Mouse (Mus musculus): ENCODE data around the gene Rubcn. TPM values are rescaled to one million over a fixed set of nuclear protein-coding genes. Genes with fewer than 3 reads are reported as not detected.
A peak's percentile ranks its signal among the peaks of the same experiment; 100 is the strongest.

Gene Rubcn
- polyA plus RNA-seq, 1 experiment from 2014 or later = 12.0 TPM

DNA sequence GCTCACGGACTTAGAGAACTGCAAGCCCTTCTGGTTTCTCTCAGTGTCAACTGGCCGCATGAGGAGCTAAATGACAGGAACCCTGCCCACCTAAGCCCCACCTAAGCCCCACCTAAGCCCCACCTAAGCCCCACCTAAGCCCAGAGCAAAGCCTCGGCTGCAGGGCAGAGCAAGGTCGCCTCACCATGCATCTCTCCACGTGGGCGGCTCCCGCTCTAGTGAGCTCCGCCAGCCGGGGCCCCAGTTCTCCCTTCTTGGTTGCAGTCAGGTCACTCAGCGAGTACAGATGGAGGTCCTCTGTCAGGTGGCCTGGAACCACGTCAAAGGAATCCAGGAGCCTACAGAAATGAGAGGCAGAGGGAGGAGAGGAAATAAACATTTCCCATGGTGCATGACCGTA lies 52.2 kb downstream of the Rubcn start:
- TF ChIP-seq CTCF (IDR thresholded peaks at IDR 0.05; ENCODE audit: low read depth) = no peak
- Histone ChIP-seq H3K9me3 (replicated peaks; ENCODE audit: low read length) (no peaks in the 10 kb centered on the region), H3K36me3 (ENCODE audit: insufficient read depth, low read length) (peaks cover 37% of the 10 kb centered on the region), H3K9ac (ENCODE audit: low read depth, low read length) (no peak overlapping the region), H3K27me3 (ENCODE audit: insufficient read depth, low read length) (no peaks in the 10 kb centered on the region), H3K4me1 (replicated peaks; ENCODE audit: insufficient read depth, low read length) (no peaks in the 10 kb centered on the region), H3K4me2 (ENCODE audit: low read length) (no peak overlapping the region), H3K27ac (no peak overlapping the region), H3K4me3 (replicated peaks; ENCODE audit: low read depth, low read length) (no peak overlapping the region)
- ATAC-seq (replicated peaks; ENCODE audit: low FRiP score, low read depth) (no peak; the same call in 1 of the 2 replicates), DNase-seq (ENCODE audit: low spot score) (no peak)
- 40% methylated on average over 12 of the region's 12 CpGs for WGBS

DNA sequence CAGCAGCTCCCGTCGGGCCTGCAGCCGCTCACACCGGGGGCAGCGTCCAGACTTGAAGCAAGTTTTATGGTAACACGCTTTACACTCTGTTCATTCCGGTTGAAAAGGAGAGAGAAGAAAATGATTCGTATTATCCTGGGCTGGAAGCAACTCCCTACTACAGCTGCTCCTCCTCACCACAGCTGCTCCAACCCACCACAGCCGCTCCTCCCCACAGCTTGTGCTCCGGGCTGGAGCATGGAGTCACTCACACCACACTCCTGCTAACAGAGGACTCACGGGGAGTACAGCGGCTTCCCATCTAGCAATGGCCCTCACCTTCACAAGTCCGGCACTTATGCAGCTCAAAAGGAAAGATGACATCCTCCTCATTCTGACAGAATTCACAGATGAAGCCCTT lies 53.5 kb downstream of the Rubcn start:
- DNase-seq (ENCODE audit: low spot score) = no peak
- no peaks in the 10 kb centered on the region for H3K9me3 ChIP-seq (replicated peaks; ENCODE audit: low read length)
- TF ChIP-seq CTCF (IDR thresholded peaks at IDR 0.05; ENCODE audit: low read depth) = no peak
- no peak overlapping the region for H3K27ac ChIP-seq
- peaks cover 36% of the 10 kb centered on the region for H3K36me3 ChIP-seq (ENCODE audit: insufficient read depth, low read length)
- H3K4me1 ChIP-seq (replicated peaks; ENCODE audit: insufficient read depth, low read length) = no peaks in the 10 kb centered on the region
- no peaks in the 10 kb centered on the region for H3K27me3 ChIP-seq (ENCODE audit: insufficient read depth, low read length)
- H3K9ac ChIP-seq (ENCODE audit: low read depth, low read length) = no peak overlapping the region
- ATAC-seq (replicated peaks; ENCODE audit: low FRiP score, low read depth) = no peak
- no peak overlapping the region for H3K4me3 ChIP-seq (replicated peaks; ENCODE audit: low read depth, low read length)
- H3K4me2 ChIP-seq (ENCODE audit: low read length) = no peak overlapping the region
- 73% methylated on average over 13 of the region's 13 CpGs for WGBS

GRCm38 (mm10) chr16:32823487-32823886 lies 54.1 kb downstream of the Rubcn start:
- no peaks in the 10 kb centered on the region for H3K9me3 ChIP-seq (replicated peaks; ENCODE audit: low read length)
- H3K27ac ChIP-seq = no peak overlapping the region
- no peak for TF ChIP-seq CTCF (IDR thresholded peaks at IDR 0.05; ENCODE audit: low read depth)
- ATAC-seq (replicated peaks; ENCODE audit: low FRiP score, low read depth) = no peak
- no peaks in the 10 kb centered on the region for H3K4me1 ChIP-seq (replicated peaks; ENCODE audit: insufficient read depth, low read length)
- no peak overlapping the region for H3K4me3 ChIP-seq (replicated peaks; ENCODE audit: low read depth, low read length)
- no peaks in the 10 kb centered on the region for H3K27me3 ChIP-seq (ENCODE audit: insufficient read depth, low read length)
- DNase-seq (ENCODE audit: low spot score) = no peak
- WGBS = 70% methylated on average over 8 of the region's 8 CpGs
- H3K4me2 ChIP-seq (ENCODE audit: low read length) = no peak overlapping the region
- no peak overlapping the region for H3K9ac ChIP-seq (ENCODE audit: low read depth, low read length)
- H3K36me3 ChIP-seq (ENCODE audit: insufficient read depth, low read length) = peaks cover 33% of the 10 kb centered on the region

DNA sequence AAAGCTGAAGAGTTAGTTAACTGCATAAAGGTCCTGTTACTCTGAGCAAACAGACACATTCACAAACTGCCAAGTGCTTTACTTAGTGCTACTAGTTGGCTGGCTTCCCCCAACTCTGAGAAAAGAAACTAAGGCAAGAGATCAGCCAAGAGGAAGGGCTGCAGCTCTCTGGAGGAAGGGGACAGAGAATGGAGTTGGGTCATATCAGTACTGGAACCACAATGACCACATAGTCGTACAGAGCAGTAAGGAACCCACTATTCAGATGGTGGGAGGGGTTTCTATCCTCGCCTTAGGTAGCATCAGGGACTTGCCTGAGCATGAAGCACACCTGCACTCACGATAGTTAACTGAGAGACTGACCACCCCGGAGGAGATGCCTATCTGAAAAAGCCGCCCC lies 54.7 kb downstream of the Rubcn start:
- Histone ChIP-seq H3K27me3 (ENCODE audit: insufficient read depth, low read length) (no peaks in the 10 kb centered on the region), H3K9me3 (replicated peaks; ENCODE audit: low read length) (no peaks in the 10 kb centered on the region), H3K27ac (no peak overlapping the region), H3K4me2 (ENCODE audit: low read length) (no peak overlapping the region), H3K36me3 (ENCODE audit: insufficient read depth, low read length) (peaks cover 31% of the 10 kb centered on the region), H3K4me3 (replicated peaks; ENCODE audit: low read depth, low read length) (no peak overlapping the region), H3K9ac (ENCODE audit: low read depth, low read length) (no peak overlapping the region), H3K4me1 (replicated peaks; ENCODE audit: insufficient read depth, low read length) (no peaks in the 10 kb centered on the region)
- 87% methylated on average over 5 of the region's 5 CpGs for WGBS
- no peak for ATAC-seq (replicated peaks; ENCODE audit: low FRiP score, low read depth)
- TF ChIP-seq CTCF (IDR thresholded peaks at IDR 0.05; ENCODE audit: low read depth) = no peak
- no peak for DNase-seq (ENCODE audit: low spot score)

- peaks cover 28% of the 10 kb centered on the region for H3K36me3 ChIP-seq (ENCODE audit: insufficient read depth, low read length)
- ATAC-seq (replicated peaks; ENCODE audit: low FRiP score, low read depth) (no peak), DNase-seq (ENCODE audit: low spot score) (no peak)
- no peaks in the 10 kb centered on the region for H3K27me3 ChIP-seq (ENCODE audit: insufficient read depth, low read length)
- H3K4me3 ChIP-seq (replicated peaks; ENCODE audit: low read depth, low read length) = no peak overlapping the region
- 0 out of 2 replicates have a peak overlapping the region, but pooled peaks have one; percentile 36 for H3K27ac ChIP-seq
- WGBS = 65% methylated on average over 6 of the region's 6 CpGs
- no peak overlapping the region for H3K4me2 ChIP-seq (ENCODE audit: low read length)
- no peak for TF ChIP-seq CTCF (IDR thresholded peaks at IDR 0.05; ENCODE audit: low read depth)
- no peaks in the 10 kb centered on the region for H3K9me3 ChIP-seq (replicated peaks; ENCODE audit: low read length)
- no peaks in the 10 kb centered on the region for H3K4me1 ChIP-seq (replicated peaks; ENCODE audit: insufficient read depth, low read length)
- H3K9ac ChIP-seq (ENCODE audit: low read depth, low read length) = no peak overlapping the region
Measured at GRCm38 (mm10) chr16:32822450-32822827, 55.1 kb downstream of the Rubcn start.

DNA sequence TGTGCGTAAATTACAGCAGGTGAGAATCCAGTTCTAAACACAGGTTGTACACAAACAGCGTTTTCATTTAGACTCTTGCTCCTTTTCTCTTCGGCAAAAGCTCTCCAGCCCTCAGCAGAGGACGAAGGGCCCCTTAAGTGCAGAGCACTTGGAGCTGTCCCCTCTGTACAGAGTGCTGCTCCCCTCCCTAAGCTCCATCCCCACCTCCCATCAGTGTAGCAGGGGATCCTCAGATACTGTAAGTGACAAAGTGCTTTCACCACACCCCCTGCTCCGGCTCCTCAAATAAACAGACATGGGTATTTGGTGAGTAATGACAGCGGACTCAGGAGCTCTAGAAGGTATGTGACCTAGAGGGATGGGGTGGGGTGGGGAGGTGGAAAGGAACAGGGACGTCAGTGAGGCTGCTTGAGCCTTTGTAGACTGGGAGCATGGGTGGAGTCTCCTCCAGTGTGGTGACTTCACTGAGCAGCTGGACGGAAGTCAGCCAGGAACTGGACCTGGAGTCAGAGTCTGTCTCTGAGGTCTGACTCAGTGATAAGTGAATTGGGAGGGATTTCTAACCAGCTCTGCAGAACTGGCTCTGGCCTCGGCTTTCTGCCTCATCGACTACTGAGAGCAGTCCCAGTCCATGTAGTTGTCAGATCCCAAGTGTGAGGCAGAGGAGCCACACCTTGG lies 55.7 kb downstream of the Rubcn start:
- DNase-seq (ENCODE audit: low spot score) (peak; percentile 18), ATAC-seq (replicated peaks; ENCODE audit: low FRiP score, low read depth) (peak; percentile 63)
- WGBS = 54% methylated on average over 10 of the region's 10 CpGs
- Histone ChIP-seq H3K36me3 (ENCODE audit: insufficient read depth, low read length) (peaks cover 25% of the 10 kb centered on the region), H3K27me3 (ENCODE audit: insufficient read depth, low read length) (no peaks in the 10 kb centered on the region), H3K4me3 (replicated peaks; ENCODE audit: low read depth, low read length) (no peak overlapping the region), H3K9ac (ENCODE audit: low read depth, low read length) (no peak overlapping the region), H3K27ac (0 out of 2 replicates have a peak overlapping the region, but pooled peaks have one; percentile 36), H3K4me2 (ENCODE audit: low read length) (no peak overlapping the region), H3K9me3 (replicated peaks; ENCODE audit: low read length) (no peaks in the 10 kb centered on the region), H3K4me1 (replicated peaks; ENCODE audit: insufficient read depth, low read length) (no peaks in the 10 kb centered on the region)
- TF ChIP-seq CTCF (IDR thresholded peaks at IDR 0.05; ENCODE audit: low read depth) = no peak

DNA sequence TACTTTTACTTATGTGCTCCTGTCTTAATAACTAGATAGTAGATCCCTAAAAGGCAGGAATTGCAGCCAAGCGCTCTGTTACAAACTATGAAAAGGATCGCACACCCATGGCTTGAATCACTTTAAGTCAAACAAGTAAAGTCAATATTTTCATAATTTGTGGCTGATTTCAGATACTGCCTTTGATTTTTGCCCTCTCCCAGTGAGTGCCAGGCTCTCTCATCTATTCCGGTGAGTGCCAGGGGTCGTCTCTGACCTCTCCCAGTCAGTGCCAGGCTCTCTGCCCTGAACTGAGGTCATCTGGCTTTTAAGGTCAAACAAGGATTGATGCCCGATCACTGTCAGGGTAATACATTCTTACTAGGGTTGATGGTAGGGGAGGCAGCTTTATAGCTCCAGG lies 59.1 kb downstream of the Rubcn start:
- no peak overlapping the region for H3K27ac ChIP-seq
- TF ChIP-seq CTCF (IDR thresholded peaks at IDR 0.05; ENCODE audit: low read depth) = no peak

More for the DNA sequence above, 59.1 kb downstream of the Rubcn start:
- no peak overlapping the region for H3K4me2 ChIP-seq (ENCODE audit: low read length)
- H3K36me3 ChIP-seq (ENCODE audit: insufficient read depth, low read length) = peaks cover 4% of the 10 kb centered on the region; the same call in 1 of the 2 replicates
- no peak overlapping the region for H3K9ac ChIP-seq (ENCODE audit: low read depth, low read length)
- H3K4me1 ChIP-seq (replicated peaks; ENCODE audit: insufficient read depth, low read length) = peaks cover 11% of the 10 kb centered on the region
- H3K9me3 ChIP-seq (replicated peaks; ENCODE audit: low read length) = no peaks in the 10 kb centered on the region
- WGBS = 84% methylated on average over 5 of the region's 5 CpGs
- ATAC-seq (replicated peaks; ENCODE audit: low FRiP score, low read depth) (no peak), DNase-seq (ENCODE audit: low spot score) (no peak)
- no peaks in the 10 kb centered on the region for H3K27me3 ChIP-seq (ENCODE audit: insufficient read depth, low read length)
- no peak overlapping the region for H3K4me3 ChIP-seq (replicated peaks; ENCODE audit: low read depth, low read length)

Data from kidney, postnatal 0 days (tissue).